Mouse (Mus musculus): ENCODE results near the gene Cnn3.

The Cnn3 gene

GRCm38 (mm10) chr3:121418251-121418601 is 8.1 kb upstream of the Cnn3 start:
- no peak for DNase-seq (ENCODE audit: low spot score in 2 of 2)

- no peak for DNase-seq (ENCODE audit: low spot score in 2 of 2)
These were observed 7.4 kb upstream of the Cnn3 start for GRCm38 (mm10) chr3:121418850-121419435.

GRCm38 (mm10) chr3:121422405-121422804 is 3.9 kb upstream of the Cnn3 start:
- DNase-seq (ENCODE audit: low spot score in 2 of 2) = no peak

- DNase-seq (ENCODE audit: low spot score in 2 of 2) = peak; percentile 80 to 87
These were observed 573 bp downstream of the Cnn3 start for GRCm38 (mm10) chr3:121426621-121427519.

- DNase-seq (ENCODE audit: low spot score in 2 of 2) = peak; percentile 73 to 79
These were observed 1.2 kb downstream of the Cnn3 start for GRCm38 (mm10) chr3:121427520-121427908.

- peak; percentile 31 to 34 for DNase-seq (ENCODE audit: low spot score in 2 of 2)
These were observed 1.9 kb downstream of the Cnn3 start for GRCm38 (mm10) chr3:121428230-121428629.

GRCm38 (mm10) chr3:121428696-121429259 is 2.5 kb downstream of the Cnn3 start:
- DNase-seq (ENCODE audit: low spot score in 2 of 2) = no peak

GRCm38 (mm10) chr3:121429469-121429868 is 3.2 kb downstream of the Cnn3 start:
- no peak for DNase-seq (ENCODE audit: low spot score in 2 of 2)

- DNase-seq (ENCODE audit: low spot score in 2 of 2) = no peak
These were observed 4.1 kb downstream of the Cnn3 start for GRCm38 (mm10) chr3:121430289-121430936.

- DNase-seq (ENCODE audit: low spot score in 2 of 2) = no peak
These were observed 7.1 kb downstream of the Cnn3 start for GRCm38 (mm10) chr3:121433359-121433758.

GRCm38 (mm10) chr3:121433968-121434533 is 7.8 kb downstream of the Cnn3 start:
- DNase-seq (ENCODE audit: low spot score in 2 of 2) = peak in 1 of 2 experiments; percentile 40

GRCm38 (mm10) chr3:121435296-121435695 is 9.0 kb downstream of the Cnn3 start:
- no peak for DNase-seq (ENCODE audit: low spot score in 2 of 2)

GRCm38 (mm10) chr3:121437070-121437469 is 10.8 kb downstream of the Cnn3 start:
- no peak for DNase-seq (ENCODE audit: low spot score in 2 of 2)

- DNase-seq (ENCODE audit: low spot score in 2 of 2) = no peak
These were observed 11.7 kb downstream of the Cnn3 start for GRCm38 (mm10) chr3:121437996-121438395.

- DNase-seq (ENCODE audit: low spot score in 2 of 2) = peak in 1 of 2 experiments; percentile 53
These were observed 13.4 kb downstream of the Cnn3 start for GRCm38 (mm10) chr3:121439623-121440161.

- no peak for DNase-seq (ENCODE audit: low spot score in 2 of 2)
These were observed 15.2 kb downstream of the Cnn3 start for GRCm38 (mm10) chr3:121441504-121441903.

- peak in 1 of 2 experiments; percentile 38 for DNase-seq (ENCODE audit: low spot score in 2 of 2)
These were observed 16.0 kb downstream of the Cnn3 start for GRCm38 (mm10) chr3:121442288-121442687.

- DNase-seq (ENCODE audit: low spot score in 2 of 2) = no peak
These were observed 17.6 kb downstream of the Cnn3 start for GRCm38 (mm10) chr3:121443861-121444271.

- DNase-seq (ENCODE audit: low spot score in 2 of 2) = no peak
These were observed 18.1 kb downstream of the Cnn3 start for GRCm38 (mm10) chr3:121444414-121444813.

- DNase-seq (ENCODE audit: low spot score in 2 of 2) = no peak
These were observed 20.2 kb downstream of the Cnn3 start for GRCm38 (mm10) chr3:121446454-121446853.

GRCm38 (mm10) chr3:121448029-121448468 is 21.8 kb downstream of the Cnn3 start:
- no peak for DNase-seq (ENCODE audit: low spot score in 2 of 2)

- DNase-seq (ENCODE audit: low spot score in 2 of 2) = no peak
These were observed 22.3 kb downstream of the Cnn3 start for GRCm38 (mm10) chr3:121448606-121449005.

Measured in heart, adult 9 months (tissue).